Mouse (Mus musculus) MEL (cell line): ENCODE data around the gene Ptbp1. TPM values are rescaled to one million over a fixed set of nuclear protein-coding genes. Genes with fewer than 3 reads are reported as not detected.

Source experiments
- DNase-seq: peaks from one replicate; pipeline ENCODE4 v3.0.0; 2011; ENCODE audit warnings: low read depth, low spot score
- H3K27ac ChIP-seq: 2 replicates; pipeline ENCODE4 v1.5.1; 2012; ENCODE audit warnings: low read depth, mild to moderate bottlenecking, control low read depth, low read length, moderate library complexity; ENCODE audit not compliant: control insufficient read depth
- H3K27me3 ChIP-seq, 2 experiments: fragments of 150-350 bp in 1 of 2; sonication (generic) in 1 of 2; 2 replicates each; pipeline ENCODE4 v1.6.1; 2012; ENCODE audit warnings: low read length in 2 of 2, mild to moderate bottlenecking in 2 of 2, improper control_type of control experiment in 1 of 2, moderate library complexity in 1 of 2; ENCODE audit not compliant: insufficient read depth in 2 of 2, control insufficient read depth in 1 of 2
- H3K36me3 ChIP-seq, 2 experiments: 2 replicates each; pipeline ENCODE4 v1.6.1; 2012 to 2014; ENCODE audit warnings: low read length in 2 of 2, improper control_type of control experiment in 1 of 2, inconsistent platforms in 1 of 2, mild to moderate bottlenecking in 1 of 2; ENCODE audit not compliant: insufficient read depth in 2 of 2, control insufficient read depth in 1 of 2
- H3K4me1 ChIP-seq, 2 experiments: fragments of 150-350 bp in 1 of 2; sonication (generic) in 1 of 2; 2 replicates each; pipeline ENCODE4 v1.6.1; 2012; ENCODE audit warnings: low read length in 2 of 2, improper control_type of control experiment in 1 of 2, mild to moderate bottlenecking in 1 of 2; ENCODE audit not compliant: insufficient read depth in 2 of 2, control insufficient read depth in 1 of 2
- H3K4me3 ChIP-seq, 2 experiments: fragments of 150-350 bp in 1 of 2; sonication (generic) in 1 of 2; 2 replicates each; pipeline ENCODE4 v1.5.1; 2012; ENCODE audit warnings: low read depth in 2 of 2, low read length in 2 of 2, mild to moderate bottlenecking in 2 of 2, moderate library complexity in 2 of 2, control low read depth in 1 of 2, improper control_type of control experiment in 1 of 2; ENCODE audit not compliant: control insufficient read depth in 1 of 2, insufficient read depth in 1 of 2
- H3K79me2 ChIP-seq: 2 replicates; pipeline ENCODE4 v1.6.1; 2012; ENCODE audit warnings: mild to moderate bottlenecking, low read length, moderate library complexity; ENCODE audit not compliant: control insufficient read depth, poor library complexity, insufficient read depth
- H3K9ac ChIP-seq: 2 replicates; pipeline ENCODE4 v1.6.1; 2012; ENCODE audit warnings: low read depth, mild to moderate bottlenecking, control low read depth, low read length, moderate library complexity; ENCODE audit not compliant: control insufficient read depth, poor library complexity, severe bottlenecking
- H3K9me3 ChIP-seq: fragments of 150-350 bp; sonication (generic); replicated peaks from 2 replicates; pipeline ENCODE4 v1.6.1; 2012; ENCODE audit warnings: mild to moderate bottlenecking, low read length, improper control_type of control experiment, moderate library complexity; ENCODE audit not compliant: insufficient read depth
- CHD2 ChIP-seq: IDR thresholded peaks from 2 replicates; pipeline ENCODE4 v1.6.1; 2011; ENCODE audit warnings: low read length, improper control_type of control experiment
- CTCF ChIP-seq, 3 experiments: IDR thresholded peaks in 2 of 3; conservative IDR thresholded peaks in 1 of 3; 2 replicates each; pipeline ENCODE4 v1.5.1; 2011 to 2012; ENCODE audit warnings: low read length in 3 of 3, low read depth in 2 of 3, mild to moderate bottlenecking in 2 of 3, improper control_type of control experiment in 1 of 3, inconsistent platforms in 1 of 3, mixed read lengths in 1 of 3, moderate library complexity in 1 of 3; ENCODE audit not compliant: control insufficient read depth in 1 of 3, insufficient read depth in 1 of 3, poor library complexity in 1 of 3, severe bottlenecking in 1 of 3
- E2F4 ChIP-seq: IDR thresholded peaks from 2 replicates; pipeline ENCODE4 v1.6.1; 2011; ENCODE audit warnings: low read depth, low read length, improper control_type of control experiment, borderline replicate concordance
- ELF1 ChIP-seq: IDR thresholded peaks from 2 replicates; pipeline ENCODE4 v1.6.1; 2014; ENCODE audit warnings: low read depth, mild to moderate bottlenecking, inconsistent platforms, low read length, improper control_type of control experiment, moderate library complexity
- MAX ChIP-seq: IDR thresholded peaks from 2 replicates; pipeline ENCODE4 v1.6.1; 2011; ENCODE audit warnings: low read length, improper control_type of control experiment
- MXI1 ChIP-seq: IDR thresholded peaks from 2 replicates; pipeline ENCODE4 v1.6.1; 2011; ENCODE audit warnings: mild to moderate bottlenecking, low read depth, low read length, improper control_type of control experiment
- NRF1 ChIP-seq: IDR thresholded peaks from 2 replicates; pipeline ENCODE4 v1.6.1; 2014; ENCODE audit warnings: low read depth, mild to moderate bottlenecking, inconsistent platforms, low read length, improper control_type of control experiment, moderate library complexity; ENCODE audit not compliant: poor library complexity, insufficient read depth, severe bottlenecking
- POLR2A ChIP-seq, 2 experiments: IDR thresholded peaks; 2 replicates each; pipeline ENCODE4 v1.6.1; 2011 to 2012; ENCODE audit warnings: low read length in 2 of 2, mild to moderate bottlenecking in 2 of 2, control low read depth in 1 of 2, improper control_type of control experiment in 1 of 2, low read depth in 1 of 2, moderate library complexity in 1 of 2; ENCODE audit not compliant: control insufficient read depth in 1 of 2, insufficient read depth in 1 of 2, poor library complexity in 1 of 2
- POLR2AphosphoS2 ChIP-seq: IDR thresholded peaks from 2 replicates; pipeline ENCODE4 v1.6.1; 2011; ENCODE audit warnings: low read length, improper control_type of control experiment
- RAD21 ChIP-seq: IDR thresholded peaks from 2 replicates; pipeline ENCODE4 v1.6.1; 2011; ENCODE audit warnings: mild to moderate bottlenecking, low read depth, low read length, improper control_type of control experiment
- SIN3A ChIP-seq: IDR thresholded peaks from 2 replicates; pipeline ENCODE4 v1.6.1; 2012; ENCODE audit warnings: low read length, improper control_type of control experiment, inconsistent platforms
- UBTF ChIP-seq: IDR thresholded peaks from 2 replicates; pipeline ENCODE4 v1.6.1; 2012; ENCODE audit warnings: low read depth, mild to moderate bottlenecking, inconsistent platforms, low read length, improper control_type of control experiment, moderate library complexity, borderline replicate concordance; ENCODE audit not compliant: insufficient read depth
- polyA plus RNA-seq, 2 experiments: library from polyadenylated mRNA; stranded (reverse) in 1 of 2; unstranded in 1 of 2; fragments of >175 nt in 1 of 2; fragments of >200 nt in 1 of 2; gene quantifications; 2 replicates each; pipeline versions ENCODE4 v1.2.1 to v1.2.4; 2012; ENCODE audit warnings: low replicate concordance in 2 of 2, low read depth in 1 of 2; ENCODE audit not compliant: insufficient read length in 2 of 2, insufficient read depth in 1 of 2, missing spikeins in 1 of 2
- total RNA-seq: library from RNA; depleted of rRNA; stranded (reverse); fragments of 300-350 nt; gene quantifications from 2 replicates; pipeline ENCODE4 v1.2.3, GENCODE M21; 2012

The Ptbp1 gene
- total and polyA plus RNA-seq, 3 experiments: 301 to 837 (median 329) TPM

- no peak overlapping the region for H3K9ac ChIP-seq
- no peak overlapping the region for H3K27ac ChIP-seq
- H3K4me1 ChIP-seq: peaks cover 12 to 46% of the 10 kb centered on the region in 2 experiments; a peak in 3 of 4 replicates
- no peak overlapping the region for H3K4me3 ChIP-seq
- H3K79me2 ChIP-seq: no peaks in the 10 kb centered on the region
- no peak for TF ChIP-seq SIN3A
- TF ChIP-seq E2F4: no peak
- peaks cover 0 to 19% of the 10 kb centered on the region in 2 experiments; a peak in 2 of 4 replicates for H3K36me3 ChIP-seq
- no peak for DNase-seq
- H3K9me3 ChIP-seq: no peaks in the 10 kb centered on the region
- H3K27me3 ChIP-seq: no peaks in the 10 kb centered on the region
Observed at GRCm38 (mm10) chr10:79879527-79879926, 25.3 kb downstream of the Ptbp1 start.

- peaks cover 0 to 19% of the 10 kb centered on the region in 2 experiments; a peak in 2 of 4 replicates for H3K36me3 ChIP-seq
- peak; percentile 74 for DNase-seq
- H3K27me3 ChIP-seq: no peaks in the 10 kb centered on the region
- TF ChIP-seq CHD2 (no peak), UBTF (no peak), POLR2A (IDR thresholded peaks at IDR 0.05; ENCODE audit: control insufficient read depth in 1 of 2, insufficient read depth in 1 of 2, low read depth in 1 of 2, low read length in 2 of 2, poor library complexity in 1 of 2) (no peak), MXI1 (peak; percentile 37; the same call in 1 of the 2 replicates), POLR2AphosphoS2 (no peak), CTCF (IDR thresholded peaks at IDR 0.05 in 2 of 3, conservative IDR thresholded peaks at IDR 0.05 in 1 of 3; ENCODE audit: control insufficient read depth in 1 of 3, insufficient read depth in 1 of 3, low read depth in 2 of 3, low read length in 3 of 3, poor library complexity in 1 of 3, severe bottlenecking in 1 of 3) (no peak), ELF1 (no peak), SIN3A (peak; percentile 65; the same call in 1 of the 2 replicates), NRF1 (no peak), MAX (0 out of 2 replicates have a peak, but pooled peaks have one; percentile 30)
- TF ChIP-seq, all 39 proteins: peak for 3
- Histone ChIP-seq H3K4me1 (peaks cover 12 to 47% of the 10 kb centered on the region in 2 experiments; a peak in 3 of 4 replicates), H3K4me3 (peak overlapping the region; percentile 63 to 85), H3K9me3 (no peaks in the 10 kb centered on the region), H3K9ac (peak overlapping the region; percentile 51), H3K79me2 (no peaks in the 10 kb centered on the region), H3K27ac (no peak overlapping the region)
Observed at GRCm38 (mm10) chr10:79880721-79881120, 26.5 kb downstream of the Ptbp1 start.

- H3K4me1 ChIP-seq: peaks cover 8 to 39% of the 10 kb centered on the region in 2 experiments; a peak in 3 of 4 replicates
- H3K79me2 ChIP-seq: no peaks in the 10 kb centered on the region
- no peaks in the 10 kb centered on the region for H3K9me3 ChIP-seq
- H3K9ac ChIP-seq: peak overlapping the region; percentile 51
- TF ChIP-seq RAD21 (no peak), MAX (0 out of 2 replicates have a peak, but pooled peaks have one; percentile 20), POLR2A (IDR thresholded peaks at IDR 0.05; ENCODE audit: control insufficient read depth in 1 of 2, insufficient read depth in 1 of 2, low read depth in 1 of 2, low read length in 2 of 2, poor library complexity in 1 of 2) (peak in 1 of 2 experiments; percentile 45; a peak in 1 of 4 replicates), MXI1 (peak; percentile 66)
- TF ChIP-seq, all 39 proteins: peak for 3
- Histone ChIP-seq H3K27ac (0 out of 2 replicates have a peak overlapping the region, but pooled peaks have one; percentile 7), H3K4me3 (peak overlapping the region; percentile 63 to 85), H3K36me3 (peaks cover 0 to 11% of the 10 kb centered on the region in 2 experiments; a peak in 2 of 4 replicates), H3K27me3 (no peaks in the 10 kb centered on the region)
- peak; percentile 76 for DNase-seq
Observed at GRCm38 (mm10) chr10:79881981-79882380, 27.8 kb downstream of the Ptbp1 start.
